In the genomic region with DNA sequence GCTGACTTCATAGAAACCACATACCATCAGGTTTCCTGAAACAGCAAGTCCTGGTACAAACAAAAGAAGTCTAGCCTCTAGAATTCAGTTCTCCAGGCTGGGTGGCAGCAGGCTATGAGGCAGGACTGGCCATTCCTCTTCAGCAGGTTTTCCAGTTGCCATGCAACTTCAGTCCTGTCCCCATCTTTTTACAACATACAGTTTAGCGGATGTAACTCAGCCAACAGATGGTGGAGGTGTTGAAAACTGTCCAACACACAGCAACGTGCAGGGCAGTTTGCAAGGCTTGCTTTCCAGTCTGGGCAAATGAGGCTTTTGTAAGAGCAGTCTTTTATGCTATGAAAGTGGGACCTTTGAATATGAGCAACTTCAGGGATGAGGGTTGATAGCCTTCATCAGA, we compare ENCODE assay signal across 17 mouse cellular contexts. TPM values are rescaled to one million over a fixed set of nuclear protein-coding genes. Genes with fewer than 3 reads are reported as not detected.
DNase-seq lines count a peak whose midpoint lies in the region; ATAC-seq lines count a peak whose summit lies in the region.
"Had no signal": no experiment of that assay in that cellular context is flagged by ENCODE, and none has a peak within 500 bp of the region (broad histone marks: within the 10 kb centered on the region; RNA-seq: fewer than 3 reads in every experiment).

No protein-coding gene starts in this region.

- ATAC-seq in frontal cortex, adult (ENCODE audit: low TSS enrichment) = peak; percentile 53; the same call in 1 of the 2 replicates
- ATAC-seq: activated CD4-positive, CD25-positive, alpha-beta regulatory T cell, adult 4 months; forebrain, postnatal 0 days; Patski had no signal

- no peak for DNase-seq in frontal cortex, postnatal 10 days (ENCODE audit: low spot score in 2 of 2)
- peak; percentile 57 to 59 for DNase-seq in left cerebral cortex, postnatal 14 days (ENCODE audit: low spot score in 2 of 2)
- no peak for DNase-seq in left cerebral cortex, postnatal 4 days
- DNase-seq in right cerebral cortex, postnatal 10 days (ENCODE audit: low spot score in 2 of 2) = peak; percentile 67 to 78
- no peak for DNase-seq in right cerebral cortex, postnatal 14 days
- DNase-seq: adrenal gland, postnatal 14 days; cerebellum, adult 11 months; cerebellum, adult 8-10 months; cerebellum, postnatal 25 days; forebrain, postnatal 0 days; gastrocnemius, postnatal 25 days had no signal

- intact Hi-C loops in left cerebral cortex, postnatal 14 days (cut with DNase I) = no loop called here
- intact Hi-C loops in left cerebral cortex, postnatal 4 days (cut with DNase I) = no loop called here

RNA-seq across cellular contexts. Expression of a gene that starts 2.7 kb away (rescaled TPM):
- 100 to 1,000 TPM; 142 to 143 TPM for total RNA-seq in left cerebral cortex, postnatal 14 days (2021)
- 10 to 100 TPM; 55.8 to 61.9 TPM for total RNA-seq in left cerebral cortex, postnatal 4 days (2021)
- total RNA-seq: CH12.LX; gastrocnemius, adult 18-20 months; gastrocnemius, postnatal 25 days; granulocyte monocyte progenitor cell, adult 5-6 weeks had no signal

RNA-seq across cellular contexts. Expression of a gene that starts 20.1 kb away (rescaled TPM):
- 1 to 10 TPM; 1.3 to 1.8 TPM for total RNA-seq in left cerebral cortex, postnatal 14 days (2021)
- total RNA-seq in left cerebral cortex, postnatal 4 days (2021) = under 1 TPM; 0.30 to 0.58 TPM
- total RNA-seq: CH12.LX; gastrocnemius, adult 18-20 months; gastrocnemius, postnatal 25 days; granulocyte monocyte progenitor cell, adult 5-6 weeks had no signal

Comparison
In these comparisons a context has a peak if more than half of its experiments do, and no peak if none do; other contexts are left out.
1. DNase-seq: peak in left cerebral cortex, postnatal 14 days (2 of 2) and right cerebral cortex, postnatal 10 days (2 of 2); none in frontal cortex, postnatal 10 days (0 of 2), left cerebral cortex, postnatal 4 days (single experiment) and right cerebral cortex, postnatal 14 days (single experiment).